Mouse (Mus musculus): ENCODE results near the gene Trpm7.

DNA sequence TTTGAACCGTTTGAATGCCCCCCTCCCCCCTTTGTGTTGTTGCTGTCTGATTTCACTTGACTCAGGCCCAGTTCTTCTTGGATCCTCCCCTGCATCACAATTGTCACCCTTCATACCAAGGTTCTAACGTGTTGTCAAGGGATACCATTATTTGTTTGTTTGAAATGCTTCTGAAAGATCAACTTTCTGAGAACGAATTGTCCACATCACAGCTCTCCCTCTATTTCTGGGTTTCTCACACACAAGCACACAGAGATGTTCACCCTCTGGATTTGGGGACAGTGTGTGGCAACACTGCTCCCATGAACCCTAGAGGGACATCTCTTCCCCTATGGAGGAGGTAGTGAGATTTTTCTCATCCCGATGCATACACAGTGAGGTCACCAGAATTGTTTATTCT, 92.7 kb downstream of the Trpm7 start, which contains the start of gene Usp50:
- TF ChIP-seq POLR2A (IDR thresholded peaks at IDR 0.05; ENCODE audit: insufficient read length, low read depth) (no peak), USF1 (IDR thresholded peaks at IDR 0.05; ENCODE audit: low read depth) (no peak), POLR2AphosphoS2 (IDR thresholded peaks at IDR 0.05; ENCODE audit: insufficient read length, low read depth) (no peak), TCF12 (IDR thresholded peaks at IDR 0.05; ENCODE audit: insufficient read depth, poor library complexity, severe bottlenecking) (no peak), MAX (IDR thresholded peaks at IDR 0.05; ENCODE audit: low read depth) (no peak), E2F4 (IDR thresholded peaks at IDR 0.05; ENCODE audit: insufficient read depth) (no peak), SRF (IDR thresholded peaks at IDR 0.05; ENCODE audit: control insufficient read depth, insufficient read length, low read depth) (no peak), MYOG (IDR thresholded peaks at IDR 0.05; ENCODE audit: control insufficient read depth in 1 of 3, insufficient read depth in 1 of 3, insufficient read length in 2 of 3, low read depth in 2 of 3) (no peak), TCF3 (IDR thresholded peaks at IDR 0.05; ENCODE audit: insufficient read length, low read depth) (no peak), CEBPB (IDR thresholded peaks at IDR 0.05; ENCODE audit: insufficient read depth, poor library complexity, severe bottlenecking) (no peak)

Measured in myocyte (in vitro differentiated cells).